Mouse (Mus musculus): Measurements from ENCODE around the gene Tm7sf2. TPM values are rescaled to one million over a fixed set of nuclear protein-coding genes. Genes with fewer than 3 reads are reported as not detected.
"Not testable (repeated sequence)": the region's sequence is repeated elsewhere in the genome, so short reads cannot be mapped to it uniquely, and the experiment has no call there.

Tm7sf2 gene
- polyA plus RNA-seq, 1 experiment from 2014 or later = 39.0 TPM

DNA sequence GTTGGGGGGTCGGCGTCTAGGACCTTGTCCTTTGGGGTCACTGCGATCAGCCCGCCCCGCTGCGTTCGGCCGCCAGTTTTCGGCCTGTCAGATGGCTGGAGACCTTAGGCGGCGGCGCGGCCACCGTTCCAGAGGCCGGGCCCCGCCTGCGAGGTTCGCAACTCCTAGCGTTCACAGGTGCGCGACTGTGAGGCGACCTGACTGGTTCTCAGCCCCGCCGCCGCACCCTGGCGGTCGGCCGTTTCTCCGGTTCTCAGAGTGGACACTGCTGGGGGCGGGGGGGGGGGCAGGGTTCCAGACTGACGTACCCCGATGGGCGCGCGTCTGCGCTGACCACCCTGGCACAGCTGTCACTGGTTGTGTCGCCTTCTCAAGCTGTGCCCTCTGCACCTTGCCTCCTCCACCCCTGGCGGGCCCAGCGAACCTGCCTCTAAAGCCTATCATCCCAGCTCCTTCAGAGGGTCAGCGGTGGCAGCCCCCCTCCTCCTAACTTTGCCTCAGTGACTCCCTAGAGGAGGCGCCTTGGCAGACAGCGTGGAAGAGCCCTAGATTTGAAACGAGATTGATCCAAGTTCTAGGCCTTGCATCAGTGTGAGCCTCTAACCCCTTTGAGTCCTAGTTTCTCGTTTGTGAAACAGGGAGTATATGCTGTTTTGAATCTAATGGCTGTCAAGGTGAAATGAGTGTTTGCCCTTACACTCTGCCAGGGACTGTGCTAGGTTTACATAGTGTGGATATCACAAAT, 20.8 kb downstream of the Tm7sf2 start:
- Histone ChIP-seq H3K4me2 (ENCODE audit: low read depth, low read length) (peak overlapping the region; percentile 77), H3K27me3 (replicated peaks; ENCODE audit: control insufficient read depth, insufficient read depth, low read length) (no peaks in the 10 kb centered on the region), H3K36me3 (ENCODE audit: control insufficient read depth, insufficient read depth, low read length) (peaks cover 35% of the 10 kb centered on the region), H3K4me1 (ENCODE audit: control insufficient read depth, insufficient read depth, low read length) (peaks cover 12% of the 10 kb centered on the region), H3K9ac (ENCODE audit: low read depth, low read length) (peak overlapping the region; percentile 94), H3K9me3 (ENCODE audit: control insufficient read depth, low read length) (no peaks in the 10 kb centered on the region), H3K4me3 (ENCODE audit: low read length) (peak overlapping the region; percentile 80), H3K27ac (ENCODE audit: low read length) (peak overlapping the region; percentile 99)
- ATAC-seq = peak; percentile 34
- under 1% methylated on average over 41 of the region's 44 CpGs for WGBS

DNA sequence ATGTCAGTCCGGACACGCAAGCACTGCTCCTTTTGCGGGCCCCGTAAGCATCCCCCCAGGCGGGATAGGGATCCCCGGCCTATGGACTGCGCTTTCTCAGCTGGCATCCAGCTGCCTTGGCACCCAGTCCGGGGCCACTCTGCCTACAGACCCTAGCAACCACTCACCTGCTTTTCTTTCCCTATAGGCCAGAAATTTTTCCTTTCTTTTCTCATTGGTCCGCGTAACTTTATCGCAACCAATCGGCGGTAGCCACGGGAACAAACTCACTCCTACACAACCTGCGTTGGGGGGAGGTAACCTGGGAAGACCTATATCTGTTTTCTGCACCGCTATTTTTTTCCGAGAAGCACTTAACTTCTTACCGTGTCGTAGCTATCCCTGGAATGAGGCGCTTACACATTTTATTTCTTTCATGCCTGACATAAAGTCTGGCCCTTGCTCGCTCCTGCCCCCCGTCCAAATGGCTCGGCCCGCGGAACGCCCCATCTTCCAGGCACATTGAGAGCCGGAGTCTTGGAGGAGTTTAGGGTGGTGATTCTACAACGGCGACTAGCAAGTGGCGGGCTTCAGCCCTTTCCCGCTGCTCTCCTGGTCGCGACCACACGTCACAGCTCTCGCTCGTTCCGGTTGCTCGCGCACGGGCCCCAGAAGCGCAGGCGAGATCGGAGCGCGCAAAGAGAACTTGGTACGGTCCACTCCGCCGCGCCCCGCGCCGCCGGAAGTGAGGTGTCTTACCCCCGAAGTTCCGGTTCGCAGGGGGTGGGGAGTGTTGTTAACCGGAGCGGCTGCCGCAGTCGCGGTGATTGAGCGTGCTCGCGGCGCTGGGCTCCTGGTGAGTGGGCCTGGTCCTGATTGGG, 21.6 kb downstream of the Tm7sf2 start, which contains the start of gene Syvn1:
TSS of gene Syvn1 (plus strand) at position 283 of the 860 bp plus-strand sequence.
- Histone ChIP-seq H3K4me1 (ENCODE audit: control insufficient read depth, insufficient read depth, low read length) (peaks cover 12% of the 10 kb centered on the region), H3K9me3 (ENCODE audit: control insufficient read depth, low read length) (no peaks in the 10 kb centered on the region), H3K4me2 (ENCODE audit: low read depth, low read length) (peak within 1 kb of the TSS; percentile 77), H3K4me3 (ENCODE audit: low read length) (peak within 1 kb of the TSS; percentile 80), H3K27me3 (replicated peaks; ENCODE audit: control insufficient read depth, insufficient read depth, low read length) (no peaks in the 10 kb centered on the region), H3K9ac (ENCODE audit: low read depth, low read length) (peak within 1 kb of the TSS; percentile 94), H3K36me3 (ENCODE audit: control insufficient read depth, insufficient read depth, low read length) (peaks cover 31% of the 10 kb centered on the region), H3K27ac (ENCODE audit: low read length) (peak within 1 kb of the TSS; percentile 99)
- peak; percentile 92 for ATAC-seq
- WGBS = under 1% methylated on average over 65 of the region's 65 CpGs

DNA sequence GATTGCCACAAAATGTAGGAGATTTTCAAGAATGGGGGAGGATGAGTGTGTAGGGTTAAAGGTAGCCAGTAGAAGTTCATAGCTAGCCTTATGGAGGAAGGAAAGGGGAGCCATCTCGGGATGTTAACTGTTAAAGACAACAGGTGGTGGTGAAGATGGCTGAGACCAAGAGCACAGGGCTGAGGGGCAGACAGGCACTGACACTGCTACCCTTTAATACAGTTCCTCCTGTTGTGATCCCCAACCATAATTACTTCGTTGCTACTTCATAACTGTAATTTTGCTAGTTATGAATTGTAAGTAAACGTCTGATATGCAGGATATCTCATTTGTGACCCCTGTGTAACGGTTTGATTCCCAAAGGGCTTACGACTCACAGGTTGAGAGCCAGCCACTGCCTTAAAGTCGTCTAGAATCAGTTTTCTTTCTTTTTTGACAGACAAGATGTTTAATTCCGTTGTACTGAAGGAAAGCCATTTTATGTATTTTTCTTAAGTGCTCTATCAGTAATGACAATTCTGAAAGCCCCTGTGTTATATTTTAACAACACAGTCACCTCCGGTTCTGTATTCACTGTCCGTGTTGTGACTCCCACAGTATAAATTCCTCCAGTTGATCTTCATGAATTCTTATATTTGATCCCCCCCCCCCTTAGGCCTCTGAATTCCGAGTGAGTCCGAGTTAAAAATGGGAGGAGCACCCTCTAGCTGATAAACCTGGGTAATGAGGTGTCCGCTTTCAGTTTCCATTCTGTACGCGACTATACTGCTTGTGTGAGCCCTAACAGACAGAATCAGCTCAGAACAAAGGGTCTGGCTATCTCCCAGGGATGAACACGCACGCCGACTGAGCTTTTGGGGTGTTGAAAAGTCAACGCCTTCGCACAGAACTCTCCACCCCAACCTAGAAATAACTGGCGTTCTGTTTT, 22.5 kb downstream of the Tm7sf2 start:
- peaks cover 23% of the 10 kb centered on the region for H3K36me3 ChIP-seq (ENCODE audit: control insufficient read depth, insufficient read depth, low read length)
- H3K4me1 ChIP-seq (ENCODE audit: control insufficient read depth, insufficient read depth, low read length) = peaks cover 12% of the 10 kb centered on the region
- 11% methylated on average over 20 of the region's 20 CpGs for WGBS
- peak overlapping the region; percentile 77 for H3K4me2 ChIP-seq (ENCODE audit: low read depth, low read length)
- H3K4me3 ChIP-seq (ENCODE audit: low read length) = peak overlapping the region; percentile 80
- no peaks in the 10 kb centered on the region for H3K9me3 ChIP-seq (ENCODE audit: control insufficient read depth, low read length)
- ATAC-seq = peak; percentile 54
- H3K27me3 ChIP-seq (replicated peaks; ENCODE audit: control insufficient read depth, insufficient read depth, low read length) = no peaks in the 10 kb centered on the region
- peak overlapping the region; percentile 94 for H3K9ac ChIP-seq (ENCODE audit: low read depth, low read length)
- H3K27ac ChIP-seq (ENCODE audit: low read length) = peak overlapping the region; percentile 97

DNA sequence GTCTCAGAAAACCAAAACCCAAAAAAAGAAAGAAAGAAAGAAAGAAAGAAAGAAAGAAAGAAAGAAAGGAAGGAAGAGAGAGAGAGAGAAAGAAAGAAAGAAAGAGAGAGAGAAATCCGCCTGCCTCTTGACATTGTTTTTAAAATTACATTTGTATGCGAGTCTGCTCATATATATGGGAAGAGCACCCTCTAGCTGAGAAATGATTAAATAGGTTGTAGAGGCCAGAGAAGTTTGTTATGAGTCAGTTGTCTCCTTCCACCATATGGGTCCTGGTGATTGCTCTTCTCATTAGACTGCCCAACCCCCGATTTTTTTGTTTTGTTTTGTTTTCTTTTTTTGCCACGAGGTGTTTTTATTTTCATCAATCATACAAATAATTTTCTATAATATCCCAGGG, 24.1 kb downstream of the Tm7sf2 start:
- H3K4me3 ChIP-seq (ENCODE audit: low read length); H3K27me3 ChIP-seq (replicated peaks; ENCODE audit: control insufficient read depth, insufficient read depth, low read length); H3K9ac ChIP-seq (ENCODE audit: low read depth, low read length); ATAC-seq; H3K27ac ChIP-seq (ENCODE audit: low read length); H3K36me3 ChIP-seq (ENCODE audit: control insufficient read depth, insufficient read depth, low read length); H3K9me3 ChIP-seq (ENCODE audit: control insufficient read depth, low read length); H3K4me2 ChIP-seq (ENCODE audit: low read depth, low read length): not testable (repeated sequence)
- peaks cover 12% of the 10 kb centered on the region for H3K4me1 ChIP-seq (ENCODE audit: control insufficient read depth, insufficient read depth, low read length)
- WGBS = 44% methylated on average over 4 of the region's 4 CpGs

DNA sequence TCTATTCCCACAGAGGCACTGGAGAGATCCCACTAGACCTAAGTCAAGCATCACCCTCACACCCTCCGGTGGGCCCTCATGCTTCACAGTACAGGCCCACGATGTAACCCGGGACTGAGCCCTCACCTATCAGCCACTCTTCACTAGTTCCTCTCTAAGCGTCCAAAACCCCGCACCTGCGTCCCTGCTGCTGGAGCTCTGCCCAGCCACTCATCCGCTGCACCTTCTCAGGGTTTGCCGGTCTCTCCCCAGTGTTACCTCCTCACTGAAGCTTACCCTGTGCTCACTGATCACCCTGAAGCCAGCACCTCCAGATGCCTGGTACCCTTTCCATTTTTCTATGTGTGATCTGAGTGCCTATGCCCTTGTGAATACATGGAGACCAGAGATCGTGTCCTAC, 25.9 kb downstream of the Tm7sf2 start:
- Histone ChIP-seq H3K4me3 (ENCODE audit: low read length) (no peak overlapping the region), H3K27me3 (replicated peaks; ENCODE audit: control insufficient read depth, insufficient read depth, low read length) (no peaks in the 10 kb centered on the region), H3K36me3 (ENCODE audit: control insufficient read depth, insufficient read depth, low read length) (no peaks in the 10 kb centered on the region), H3K4me1 (ENCODE audit: control insufficient read depth, insufficient read depth, low read length) (no peaks in the 10 kb centered on the region), H3K27ac (ENCODE audit: low read length) (no peak overlapping the region), H3K9me3 (ENCODE audit: control insufficient read depth, low read length) (no peaks in the 10 kb centered on the region), H3K4me2 (ENCODE audit: low read depth, low read length) (no peak overlapping the region), H3K9ac (ENCODE audit: low read depth, low read length) (no peak overlapping the region)
- WGBS = 80% methylated on average over 9 of the region's 9 CpGs
- ATAC-seq = no peak

DNA sequence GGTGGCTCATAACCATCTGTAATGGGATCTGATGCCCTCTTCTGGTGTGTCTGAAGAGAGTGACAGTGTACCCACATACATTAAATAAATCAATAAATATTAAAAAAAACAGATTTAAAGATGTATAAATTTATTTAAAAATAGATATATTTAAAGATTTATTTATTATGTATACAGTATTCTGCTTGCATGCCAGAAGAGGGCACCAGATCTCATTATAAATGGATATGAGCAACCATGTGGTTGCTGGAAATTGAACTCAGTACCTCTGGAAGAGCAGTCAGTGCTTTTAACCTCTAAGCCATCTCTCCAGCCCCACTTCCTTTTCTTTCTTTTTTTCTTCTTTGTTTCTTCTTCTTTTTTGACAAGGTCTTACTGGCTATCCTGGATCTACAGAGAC, 28.2 kb downstream of the Tm7sf2 start:
- H3K4me1 ChIP-seq (ENCODE audit: control insufficient read depth, insufficient read depth, low read length) = no peaks in the 10 kb centered on the region
- no peaks in the 10 kb centered on the region for H3K36me3 ChIP-seq (ENCODE audit: control insufficient read depth, insufficient read depth, low read length)
- H3K9me3 ChIP-seq (ENCODE audit: control insufficient read depth, low read length) = no peaks in the 10 kb centered on the region
- H3K27me3 ChIP-seq (replicated peaks; ENCODE audit: control insufficient read depth, insufficient read depth, low read length) = no peaks in the 10 kb centered on the region
- no peak overlapping the region for H3K9ac ChIP-seq (ENCODE audit: low read depth, low read length)
- no peak overlapping the region for H3K27ac ChIP-seq (ENCODE audit: low read length)
- no peak for ATAC-seq
- no peak overlapping the region for H3K4me3 ChIP-seq (ENCODE audit: low read length)
- no peak overlapping the region for H3K4me2 ChIP-seq (ENCODE audit: low read depth, low read length)

DNA sequence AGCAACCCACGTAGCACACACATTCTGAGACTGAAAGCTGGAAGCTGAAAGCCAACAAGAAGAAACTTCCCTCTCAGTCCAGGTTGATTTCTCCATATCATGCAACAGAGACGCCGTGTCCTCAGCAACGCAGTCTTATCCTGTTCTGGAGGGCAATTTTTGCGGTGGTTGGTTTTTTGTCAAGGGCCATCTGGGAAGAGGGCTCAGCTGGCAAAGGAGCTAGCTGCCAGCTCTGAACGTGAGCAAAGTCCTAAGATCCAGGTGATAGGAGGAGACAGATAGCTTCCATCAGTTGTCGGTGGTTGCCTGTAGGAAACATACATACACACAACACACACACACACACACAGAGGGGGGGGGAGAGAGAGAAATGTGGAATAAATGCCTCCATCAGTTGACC, 29.8 kb downstream of the Tm7sf2 start:
- 82% methylated on average over 7 of the region's 7 CpGs for WGBS
- no peak overlapping the region for H3K9ac ChIP-seq (ENCODE audit: low read depth, low read length)
- no peak overlapping the region for H3K4me2 ChIP-seq (ENCODE audit: low read depth, low read length)
- H3K27me3 ChIP-seq (replicated peaks; ENCODE audit: control insufficient read depth, insufficient read depth, low read length) = no peaks in the 10 kb centered on the region
- no peaks in the 10 kb centered on the region for H3K36me3 ChIP-seq (ENCODE audit: control insufficient read depth, insufficient read depth, low read length)
- no peaks in the 10 kb centered on the region for H3K9me3 ChIP-seq (ENCODE audit: control insufficient read depth, low read length)
- ATAC-seq = no peak
- H3K27ac ChIP-seq (ENCODE audit: low read length) = no peak overlapping the region
- H3K4me1 ChIP-seq (ENCODE audit: control insufficient read depth, insufficient read depth, low read length) = no peaks in the 10 kb centered on the region
- H3K4me3 ChIP-seq (ENCODE audit: low read length) = no peak overlapping the region

DNA sequence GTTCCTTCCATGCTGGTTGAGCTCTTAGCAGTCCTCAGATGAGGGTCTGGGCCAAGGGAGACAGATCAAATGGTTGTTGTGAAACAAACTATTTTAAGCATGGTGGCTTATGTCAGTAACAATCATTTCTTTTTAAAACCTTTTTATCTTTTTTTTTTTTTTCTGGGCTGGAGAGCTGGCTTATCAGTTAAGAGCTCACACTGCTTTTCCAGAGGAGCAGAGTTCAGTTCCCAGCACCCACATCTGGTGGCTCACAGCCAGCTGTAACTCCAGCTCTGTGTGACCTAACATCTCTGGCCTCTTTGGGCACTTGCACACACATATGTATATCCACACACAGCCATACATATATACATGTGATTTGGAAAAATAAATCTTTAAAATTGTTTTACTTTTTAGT, 30.5 kb downstream of the Tm7sf2 start:
- no peak overlapping the region for H3K4me3 ChIP-seq (ENCODE audit: low read length)
- ATAC-seq = no peak
- H3K4me2 ChIP-seq (ENCODE audit: low read depth, low read length) = no peak overlapping the region
- no peak overlapping the region for H3K27ac ChIP-seq (ENCODE audit: low read length)
- H3K9ac ChIP-seq (ENCODE audit: low read depth, low read length) = no peak overlapping the region
- H3K4me1 ChIP-seq (ENCODE audit: control insufficient read depth, insufficient read depth, low read length) = no peaks in the 10 kb centered on the region
- H3K27me3 ChIP-seq (replicated peaks; ENCODE audit: control insufficient read depth, insufficient read depth, low read length) = no peaks in the 10 kb centered on the region
- no peaks in the 10 kb centered on the region for H3K9me3 ChIP-seq (ENCODE audit: control insufficient read depth, low read length)
- H3K36me3 ChIP-seq (ENCODE audit: control insufficient read depth, insufficient read depth, low read length) = no peaks in the 10 kb centered on the region

Data from intestine, embryonic 16.5 days (tissue).